Mouse (Mus musculus) left cerebral cortex, postnatal 14 days (tissue): Measurements from ENCODE around the gene Cdc27. TPM values are rescaled to one million over a fixed set of nuclear protein-coding genes. Genes with fewer than 3 reads are reported as not detected.

Source experiments
- DNase-seq, 2 experiments: peaks; one replicate each; pipeline ENCODE4 v3.0.0; 2021 to 2022; ENCODE audit warnings: low spot score in 2 of 2, mixed read lengths in 1 of 2
- intact Hi-C: fragments of 180-260 bp; cut with DNase I; formaldehyde crosslinking; loops from one replicate; pipeline ENCODE4 v1.15.1; 2025
- long read RNA-seq, 2 experiments: library from polyadenylated mRNA; stranded (forward); transcript quantifications; one replicate each; pipeline ENCODE4 v2.0.0; 2021
- total RNA-seq, 2 experiments: library from RNA; stranded (reverse); gene quantifications; 2 replicates each; pipeline ENCODE4 v1.2.3; 2021

The Cdc27 gene
- 10 to 100 TPM; 59.6 to 67.6 TPM for total RNA-seq
- long read RNA-seq, experiment 1, full-length matches to known transcripts: 4 of 15 reads
- long read RNA-seq, experiment 1, partial matches to known transcripts: 7 of 15 reads
- long read RNA-seq, experiment 1, other reads (novel, unspliced or antisense): 4 of 15 reads
- long read RNA-seq, experiment 2, full-length matches to known transcripts: 4 of 11 reads
- long read RNA-seq, experiment 2, partial matches to known transcripts: 4 of 11 reads
- long read RNA-seq, experiment 2, other reads (novel, unspliced or antisense): 3 of 11 reads

DNA sequence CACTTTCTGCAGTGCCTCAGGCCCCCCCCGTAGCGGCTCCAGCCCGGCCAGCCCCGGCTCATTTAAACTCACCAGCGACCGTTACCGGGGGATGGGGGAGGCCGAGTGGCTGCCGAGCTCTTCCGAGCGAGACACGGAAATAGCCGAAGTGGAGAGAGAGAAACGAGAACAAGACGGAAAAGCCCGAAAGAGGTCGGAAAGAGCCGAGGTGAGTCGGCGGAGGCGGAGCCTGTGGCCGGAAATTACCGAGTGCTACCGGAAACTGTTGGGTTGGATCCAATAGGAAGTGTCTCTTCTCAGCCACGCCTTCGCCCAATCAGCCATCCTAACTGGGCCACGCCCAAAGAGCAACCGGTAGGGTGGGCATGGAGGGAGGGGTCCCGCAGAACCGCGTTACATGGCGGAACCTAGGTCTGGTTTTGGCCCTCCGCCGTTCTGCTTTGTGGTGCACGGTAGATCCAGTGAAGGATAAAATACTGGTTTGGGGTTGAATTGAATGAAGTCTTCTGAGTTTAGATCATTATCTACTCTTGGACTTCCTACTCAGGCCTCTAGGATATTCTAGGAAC, at the start of gene Cdc27, which contains the start of gene Myl4:
Cdc27 (minus strand) TSS at position 215 of the 569 bp plus-strand sequence.
Myl4 (plus strand) TSS at position 258 of the 569 bp plus-strand sequence.
- DNase-seq: peak; percentile 100
- intact Hi-C loops: no loop called here

DNA sequence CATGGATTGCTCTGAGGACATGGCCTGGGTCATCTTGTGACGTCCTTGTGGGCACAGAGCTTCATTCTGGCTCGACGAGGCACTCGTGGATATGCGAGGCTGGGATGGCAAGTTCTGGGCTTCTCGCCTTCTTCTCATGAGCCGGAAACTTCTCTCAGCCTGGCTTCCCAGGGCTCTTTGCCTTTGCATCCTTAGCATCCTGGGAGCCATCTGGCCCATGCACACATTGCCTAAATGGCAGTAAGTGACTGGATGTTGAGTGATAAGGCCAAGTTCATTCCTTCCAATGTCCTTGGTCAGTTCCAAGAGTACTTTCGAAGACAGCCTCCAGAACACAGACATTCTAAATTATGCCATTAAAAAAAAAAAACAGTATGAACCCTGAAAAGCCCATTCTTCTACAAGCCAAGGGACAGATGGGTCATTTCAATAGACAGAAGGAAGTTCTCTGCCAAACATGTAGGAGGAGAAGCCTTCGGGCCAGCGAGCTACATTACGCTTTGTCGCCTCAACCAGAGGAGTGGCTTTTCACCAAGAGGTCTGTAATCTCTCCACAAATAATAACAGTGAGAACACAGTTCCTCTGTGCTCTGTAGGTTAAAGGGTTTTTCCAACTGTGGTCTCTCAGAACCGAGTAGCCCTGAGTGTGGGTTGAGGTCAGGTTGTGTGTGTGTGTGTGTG, 49.0 kb upstream of the Cdc27 start:
- no peak for DNase-seq
- intact Hi-C loops: loop anchor here (10.0 kb wide), 1 partner anchor 255 kb away; no protein-coding TSS in a partner anchor

GRCm38 (mm10) chr11:104596365-104596764, 45.9 kb upstream of the Cdc27 start:
- intact Hi-C loops: loop anchor here (10.0 kb wide), 1 partner anchor 258 kb away; no protein-coding TSS in a partner anchor

GRCm38 (mm10) chr11:104592066-104592835, 41.8 kb upstream of the Cdc27 start:
- no peak for DNase-seq
- intact Hi-C loops: loop anchor here (5.0 to 10.0 kb wide), 2 partner anchors 263 to 530 kb away; no protein-coding TSS in a partner anchor

More at GRCm38 (mm10) chr11:104596365-104596764, 45.9 kb upstream of the Cdc27 start:
- no peak for DNase-seq

- peak; percentile 91 for DNase-seq
- intact Hi-C loops: loop anchor here (2.0 to 10.0 kb wide), 3 partner anchors 179 to 532 kb away; no protein-coding TSS in a partner anchor
Observed at GRCm38 (mm10) chr11:104590148-104590547, 39.7 kb upstream of the Cdc27 start.

DNA sequence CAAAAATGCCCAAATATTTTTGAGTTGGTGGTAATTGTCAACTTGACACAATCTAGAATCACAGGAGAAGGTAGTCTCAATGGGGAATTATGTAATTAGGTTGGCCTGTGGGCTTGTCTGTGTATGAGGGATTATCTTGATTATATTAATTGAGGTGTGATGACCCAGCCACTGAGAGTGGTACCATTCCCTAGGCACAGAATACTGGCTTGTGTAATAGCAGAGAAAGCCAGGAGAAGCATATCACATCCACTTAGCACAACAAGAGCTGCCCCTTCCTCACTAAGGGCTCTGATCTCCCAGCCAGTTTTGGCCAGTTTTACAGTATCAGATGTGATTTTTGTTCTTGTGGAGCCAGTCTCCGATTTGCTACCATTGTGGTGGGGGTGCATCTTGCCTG, 39.1 kb upstream of the Cdc27 start:
- DNase-seq: no peak
- intact Hi-C loops: no loop called here

GRCm38 (mm10) chr11:104588513-104588912, 38.1 kb upstream of the Cdc27 start:
- intact Hi-C loops: no loop called here
- DNase-seq: no peak

DNA sequence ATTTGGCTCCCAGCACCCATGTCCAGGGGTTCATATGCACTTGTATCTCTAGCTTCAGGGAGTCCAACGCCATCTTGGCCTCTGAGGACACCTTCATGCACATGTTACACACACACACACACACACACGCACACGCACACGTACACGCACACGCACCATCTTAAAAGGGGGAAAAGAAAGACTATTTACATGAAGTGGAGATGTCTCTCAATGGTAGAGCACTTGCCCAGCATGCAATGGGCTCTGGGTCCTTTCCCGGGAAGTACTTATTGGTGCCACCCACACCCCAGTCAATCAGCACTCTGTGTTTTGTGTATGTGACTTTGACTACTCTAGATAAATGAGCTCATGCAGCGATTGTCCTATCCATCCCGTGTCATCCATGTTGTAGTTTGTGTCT, 37.5 kb upstream of the Cdc27 start:
- intact Hi-C loops: no loop called here
- DNase-seq: no peak

GRCm38 (mm10) chr11:104585495-104585894, 35.1 kb upstream of the Cdc27 start:
- intact Hi-C loops: no loop called here
- DNase-seq: no peak

- intact Hi-C loops: no loop called here
- no peak for DNase-seq
Observed at GRCm38 (mm10) chr11:104582630-104583364, 32.4 kb upstream of the Cdc27 start.

GRCm38 (mm10) chr11:104582308-104582606, 31.8 kb upstream of the Cdc27 start:
- intact Hi-C loops: no loop called here
- no peak for DNase-seq

DNA sequence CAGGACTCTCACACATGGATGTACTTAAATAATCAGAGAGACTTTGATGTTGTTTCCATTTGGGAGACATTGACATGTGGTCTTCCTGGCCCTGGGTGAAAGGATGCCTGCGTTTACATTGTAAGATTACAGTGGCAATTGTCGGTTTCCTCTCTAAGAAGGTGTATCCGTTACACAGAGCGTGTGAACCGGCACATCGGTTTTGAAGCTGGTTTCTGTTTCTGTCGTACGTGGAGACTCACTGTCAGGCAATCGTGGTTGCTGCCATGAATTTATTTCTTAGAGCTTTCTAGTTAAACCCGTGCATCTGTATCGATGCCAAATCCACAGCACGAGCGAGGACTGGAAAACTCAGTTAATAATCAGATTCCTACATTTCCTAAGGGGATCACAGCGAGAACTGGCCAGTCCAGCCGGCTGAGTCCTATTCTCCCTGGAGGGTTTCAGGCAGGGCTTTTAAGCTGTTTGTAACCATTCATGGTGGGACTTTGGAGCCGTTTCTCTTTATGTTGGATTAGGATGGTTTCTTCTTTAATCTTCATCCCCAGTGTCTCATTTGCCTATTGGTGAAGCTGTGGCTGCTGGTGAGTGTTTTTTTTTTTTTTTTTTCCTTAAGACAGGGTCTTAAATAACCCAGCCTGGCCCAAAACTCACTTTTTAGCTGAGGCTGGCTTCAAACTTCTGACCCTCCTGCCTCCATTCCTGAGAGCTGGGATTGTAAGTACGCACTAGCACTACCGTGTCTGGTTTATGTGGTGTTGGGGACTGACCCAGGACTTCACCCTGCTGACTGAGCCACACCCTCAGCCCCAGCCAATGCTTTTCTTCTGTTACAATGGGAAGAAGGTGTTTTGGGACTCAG, 31.3 kb upstream of the Cdc27 start:
- no peak for DNase-seq
- intact Hi-C loops: no loop called here

- intact Hi-C loops: no loop called here
- DNase-seq: no peak
Observed at GRCm38 (mm10) chr11:104580606-104581005, 30.2 kb upstream of the Cdc27 start.

GRCm38 (mm10) chr11:104580091-104580490, 29.7 kb upstream of the Cdc27 start:
- DNase-seq: no peak
- intact Hi-C loops: no loop called here

DNA sequence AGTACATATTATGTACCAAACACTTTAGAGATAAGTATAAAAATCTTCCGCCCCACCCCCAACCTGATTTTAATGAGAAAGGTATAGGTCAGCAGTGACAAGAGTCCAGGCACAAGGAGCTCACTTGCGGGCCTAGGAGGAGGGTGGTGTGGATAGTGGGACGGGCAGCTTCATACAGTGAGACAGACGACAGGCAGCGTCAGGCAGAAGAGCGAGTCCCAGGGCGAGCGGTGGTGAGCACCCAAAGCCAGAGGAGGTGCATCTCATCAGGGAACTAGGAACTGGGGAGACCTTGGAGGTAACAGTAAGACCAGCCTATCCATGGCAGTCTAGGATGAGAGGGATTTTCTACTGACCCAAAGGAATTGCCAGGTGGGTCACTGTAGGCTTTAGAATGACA, 29.2 kb upstream of the Cdc27 start:
- intact Hi-C loops: no loop called here
- no peak for DNase-seq

DNA sequence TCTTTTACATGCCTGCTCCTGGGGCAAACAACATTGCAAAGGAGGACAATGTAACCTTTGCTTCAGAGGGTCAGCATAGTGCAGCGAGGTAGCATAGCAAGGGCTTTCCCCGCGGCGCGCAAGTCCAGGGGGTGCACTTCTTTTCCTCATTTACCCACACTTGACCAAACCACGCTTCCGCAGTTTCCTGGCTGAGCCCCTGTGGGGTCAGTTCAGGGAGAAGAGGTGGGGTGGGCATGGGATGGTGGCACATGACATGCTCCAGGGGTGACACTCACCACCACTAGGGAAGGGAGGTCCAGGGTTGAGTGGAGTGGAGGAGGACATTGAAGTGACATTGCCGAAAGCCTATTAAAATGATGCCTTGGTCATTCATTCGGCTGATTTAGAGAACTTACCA, 28.7 kb upstream of the Cdc27 start:
- DNase-seq: no peak
- intact Hi-C loops: no loop called here

DNA sequence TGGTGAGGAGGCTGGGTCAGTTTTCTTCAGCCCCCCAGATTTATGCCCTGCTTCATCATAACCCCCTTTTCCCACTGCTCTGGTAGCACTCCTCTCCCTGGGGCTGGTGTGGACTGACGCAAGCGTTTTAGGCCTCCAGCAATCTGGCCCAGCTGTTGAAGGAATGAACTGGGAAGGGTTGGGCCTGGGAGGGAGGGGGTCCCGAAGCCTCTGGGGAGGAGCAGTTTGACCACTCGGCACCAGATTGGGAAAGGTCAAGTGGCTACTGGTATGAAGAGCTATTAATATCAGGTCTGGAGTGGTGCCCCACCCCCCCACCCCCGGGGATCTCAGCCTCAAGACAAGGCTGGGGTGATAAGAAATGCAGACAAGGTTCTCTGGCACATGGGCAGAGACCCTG, 27.7 kb upstream of the Cdc27 start:
- intact Hi-C loops: no loop called here
- no peak for DNase-seq
